Mouse (Mus musculus) olfactory bulb, adult 2 months (tissue): Measurements from ENCODE around the gene Fads3.

ENCODE experiments used
- CTCF ChIP-seq: fragments of 200-500 bp; IDR thresholded peaks from 2 replicates; pipeline ENCODE4 v1.5.1; 2012; ENCODE audit warnings: low read depth, mild to moderate bottlenecking, low read length, moderate library complexity; ENCODE audit not compliant: insufficient read depth
- POLR2A ChIP-seq: fragments of 200-500 bp; IDR thresholded peaks from 2 replicates; pipeline ENCODE4 v1.6.1; 2012; ENCODE audit warnings: mild to moderate bottlenecking, low read depth, low read length, moderate library complexity; ENCODE audit not compliant: insufficient read depth

GRCm38 (mm10) chr19:9997204-9998062 lies 43.9 kb upstream of the Fads3 start:
- no peak for TF ChIP-seq CTCF
- no peak for TF ChIP-seq POLR2A
